Mouse (Mus musculus) spleen, adult 2 months (tissue): ENCODE results near the gene Nnat. TPM values are rescaled to one million over a fixed set of nuclear protein-coding genes. Genes with fewer than 3 reads are reported as not detected.

Source experiments
- DNase-seq, 2 experiments: peaks; one replicate each; pipeline versions ENCODE4 v3.0.0 to v3.0.0-alpha.2; 2012 to 2021; ENCODE audit warnings: low spot score in 2 of 2, low read depth in 1 of 2
- H3K27ac ChIP-seq: fragments of 200-500 bp; 2 replicates; pipeline ENCODE4 v1.5.1; 2012; ENCODE audit warnings: low read length, inconsistent platforms; ENCODE audit not compliant: insufficient read depth
- H3K27me3 ChIP-seq: fragments of 200-500 bp; 2 replicates; pipeline ENCODE4 v1.6.1; 2012; ENCODE audit warnings: mild to moderate bottlenecking, moderate library complexity, low read length, inconsistent platforms; ENCODE audit not compliant: control insufficient read depth, insufficient read depth
- H3K36me3 ChIP-seq: fragments of 200-500 bp; 2 replicates; pipeline ENCODE4 v1.6.1; 2012; ENCODE audit warnings: mild to moderate bottlenecking, low read length, inconsistent platforms; ENCODE audit not compliant: control insufficient read depth, insufficient read depth
- H3K4me1 ChIP-seq: fragments of 200-500 bp; 2 replicates; pipeline ENCODE4 v1.6.1; 2011; ENCODE audit warnings: inconsistent platforms; ENCODE audit not compliant: control insufficient read depth, insufficient read depth, insufficient read length
- H3K4me3 ChIP-seq: fragments of 200-500 bp; 2 replicates; pipeline ENCODE4 v1.5.1; 2011; ENCODE audit warnings: mild to moderate bottlenecking, inconsistent platforms; ENCODE audit not compliant: insufficient read depth, insufficient read length; ENCODE audit errors: extremely low read depth
- CTCF ChIP-seq: fragments of 200-500 bp; IDR thresholded peaks from 2 replicates; pipeline ENCODE4 v1.5.1; 2011; ENCODE audit warnings: mild to moderate bottlenecking, inconsistent platforms; ENCODE audit not compliant: insufficient read depth, insufficient read length, insufficient replicate concordance; ENCODE audit errors: extremely low read depth
- POLR2A ChIP-seq: fragments of 200-500 bp; IDR thresholded peaks from 2 replicates; pipeline ENCODE4 v1.6.1; 2011; ENCODE audit warnings: low read depth, low read length, inconsistent platforms
- WGBS: fragments of 180-500 bp; shearing (Covaris S2); methylation state at CpG from one replicate; pipeline ENCODE4 v1.1.7; 2018; 5-methylcytosine and 5-hydroxymethylcytosine counted together
- polyA plus RNA-seq: library from polyadenylated mRNA; depleted of rRNA; stranded (reverse); fragments of >200 nt; gene quantifications from 2 replicates; pipeline ENCODE4 v1.2.3, GENCODE M21; 2012

Nnat gene
- polyA plus RNA-seq, 1 experiment, result 2.7 TPM

- peaks cover 5% of the 10 kb centered on the region for H3K4me1 ChIP-seq
- WGBS, result 63% methylated on average over 27 of the region's 27 CpGs
- no peak for DNase-seq
- peaks cover 3% of the 10 kb centered on the region; the same call in 1 of the 2 replicates for H3K27me3 ChIP-seq
- no peak for TF ChIP-seq POLR2A
- no peak for TF ChIP-seq CTCF
- H3K4me3 ChIP-seq, result no peak overlapping the region
- no peaks in the 10 kb centered on the region for H3K36me3 ChIP-seq
- H3K27ac ChIP-seq, result no peak overlapping the region
Measured at GRCm38 (mm10) chr2:157561165-157561836, 1.4 kb downstream of the Nnat start.

- TF ChIP-seq POLR2A (no peak), CTCF (no peak)
- 22% methylated on average over 2 of the region's 2 CpGs for WGBS
- no peak overlapping the region for H3K27ac ChIP-seq
- peaks cover 3% of the 10 kb centered on the region; the same call in 1 of the 2 replicates for H3K27me3 ChIP-seq
- H3K36me3 ChIP-seq, result no peaks in the 10 kb centered on the region
- H3K4me1 ChIP-seq, result peaks cover 13% of the 10 kb centered on the region
- H3K4me3 ChIP-seq, result no peak overlapping the region
- DNase-seq, result no peak
Measured at GRCm38 (mm10) chr2:157563031-157563430, 3.2 kb downstream of the Nnat start.

GRCm38 (mm10) chr2:157564723-157565122 is 4.8 kb downstream of the Nnat start:
- Histone ChIP-seq H3K4me1 (peaks cover 13% of the 10 kb centered on the region), H3K27me3 (peaks cover 3% of the 10 kb centered on the region; the same call in 1 of the 2 replicates), H3K36me3 (no peaks in the 10 kb centered on the region), H3K4me3 (no peak overlapping the region), H3K27ac (no peak overlapping the region)
- TF ChIP-seq CTCF (no peak), POLR2A (no peak)
- no peak for DNase-seq
- 84% methylated on average over 4 of the region's 4 CpGs for WGBS

- Histone ChIP-seq H3K4me3 (peak overlapping the region; percentile 81), H3K36me3 (no peaks in the 10 kb centered on the region), H3K27ac (no peak overlapping the region; the same call in 1 of the 2 replicates), H3K4me1 (peaks cover 13% of the 10 kb centered on the region), H3K27me3 (0 out of 2 replicates have a peak, but pooled peaks cover 1% of the 10 kb centered on the region)
- WGBS, result 4% methylated on average over 13 of the region's 13 CpGs
- peak in 1 of 2 experiments; percentile 3 for DNase-seq
- TF ChIP-seq POLR2A, result no peak
- no peak for TF ChIP-seq CTCF
Measured at GRCm38 (mm10) chr2:157565446-157565845, 5.6 kb downstream of the Nnat start.

GRCm38 (mm10) chr2:157565898-157566259 is 6.0 kb downstream of the Nnat start:
- Histone ChIP-seq H3K4me1 (peaks cover 13% of the 10 kb centered on the region), H3K36me3 (no peaks in the 10 kb centered on the region), H3K4me3 (peak overlapping the region; percentile 81), H3K27ac (peak overlapping the region; percentile 89), H3K27me3 (0 out of 2 replicates have a peak, but pooled peaks cover 1% of the 10 kb centered on the region)
- no peak for TF ChIP-seq POLR2A
- TF ChIP-seq CTCF, result no peak
- DNase-seq, result no peak
- WGBS, result under 1% methylated on average over 35 of the region's 35 CpGs

- Histone ChIP-seq H3K27me3 (0 out of 2 replicates have a peak, but pooled peaks cover 1% of the 10 kb centered on the region), H3K4me3 (peak overlapping the region; percentile 81), H3K27ac (peak overlapping the region; percentile 89), H3K4me1 (peaks cover 13% of the 10 kb centered on the region), H3K36me3 (no peaks in the 10 kb centered on the region)
- peak; percentile 80 to 82 for DNase-seq
- under 1% methylated on average over 36 of the region's 36 CpGs for WGBS
- TF ChIP-seq POLR2A (peak; percentile 50; the same call in 1 of the 2 replicates), CTCF (no peak)
Measured at GRCm38 (mm10) chr2:157566260-157566952, 6.5 kb downstream of the Nnat start.
